Mouse (Mus musculus) embryonic fibroblast, embryonic 13.5 days (primary cell): Measurements from ENCODE around the gene Dcaf5.

Experiments
- CTCF ChIP-seq: IDR thresholded peaks from 2 replicates; pipeline ENCODE4 v1.5.1; 2011; ENCODE audit warnings: mild to moderate bottlenecking, control low read depth, low read length, moderate library complexity, borderline replicate concordance; ENCODE audit not compliant: insufficient read depth
- POLR2A ChIP-seq: IDR thresholded peaks from 2 replicates; pipeline ENCODE4 v1.6.1; 2011; ENCODE audit warnings: low read depth, mild to moderate bottlenecking, control low read depth, low read length, moderate library complexity

- TF ChIP-seq CTCF (no peak), POLR2A (no peak)
These were observed 17.1 kb upstream of the Dcaf5 start for GRCm38 (mm10) chr12:80453506-80453905.
